Mouse (Mus musculus) skeletal muscle tissue, adult 2 months (tissue): ENCODE data around the gene Cd209d.
"Not testable (repeated sequence)": the region's sequence is repeated elsewhere in the genome, so short reads cannot be mapped to it uniquely, and the experiment has no call there.

Experiments used
- DNase-seq: peaks from one replicate; pipeline ENCODE4 v3.0.0-alpha.2; 2012; ENCODE audit warnings: low read depth, low spot score

Cd209d gene

GRCm38 (mm10) chr8:3878455-3878854 is at the start of gene Cd209d:
Gene Cd209d, minus strand, starts transcription at chr8:3878555.
- no peak for DNase-seq

- no peak for DNase-seq
Observed at GRCm38 (mm10) chr8:3926744-3927143, 48.4 kb upstream of the Cd209d start, which contains the start of gene Cd209b. Gene Cd209b, minus strand, starts transcription at chr8:3926844.

GRCm38 (mm10) chr8:3876121-3876520 is 2.2 kb downstream of the Cd209d start:
- DNase-seq = no peak

- DNase-seq = not testable (repeated sequence)
Observed at GRCm38 (mm10) chr8:3862736-3863135, 15.6 kb downstream of the Cd209d start.

GRCm38 (mm10) chr8:3854209-3854608 is 24.1 kb downstream of the Cd209d start, which contains the start of gene Cd209e:
Gene Cd209e, minus strand, starts transcription at chr8:3854309.
- DNase-seq = no peak
